Mouse (Mus musculus): ENCODE data around the gene Ddx24. TPM values are rescaled to one million over a fixed set of nuclear protein-coding genes. Genes with fewer than 3 reads are reported as not detected.

Gene Ddx24
- polyA plus RNA-seq, 1 experiment from 2014 or later, result 167 TPM

GRCm38 (mm10) chr12:103388505-103389347 lies 36.9 kb downstream of the Ddx24 start, which contains the start of gene Otub2:
Gene Otub2 (plus strand): TSS chr12:103388682.
- Histone ChIP-seq H3K4me2 (peak within 1 kb of the TSS; percentile 86), H3K9me3 (no peaks in the 10 kb centered on the region), H3K4me3 (peak within 1 kb of the TSS; percentile 74), H3K27me3 (no peaks in the 10 kb centered on the region), H3K4me1 (replicated peaks) (peaks cover 14% of the 10 kb centered on the region), H3K27ac (replicated peaks) (peak within 1 kb of the TSS; percentile 79), H3K9ac (peak within 1 kb of the TSS; percentile 92), H3K36me3 (no peaks in the 10 kb centered on the region)
- 1% methylated on average over 58 of the region's 58 CpGs for WGBS
- ATAC-seq (ENCODE audit: low read depth), result peak; percentile 99

DNA sequence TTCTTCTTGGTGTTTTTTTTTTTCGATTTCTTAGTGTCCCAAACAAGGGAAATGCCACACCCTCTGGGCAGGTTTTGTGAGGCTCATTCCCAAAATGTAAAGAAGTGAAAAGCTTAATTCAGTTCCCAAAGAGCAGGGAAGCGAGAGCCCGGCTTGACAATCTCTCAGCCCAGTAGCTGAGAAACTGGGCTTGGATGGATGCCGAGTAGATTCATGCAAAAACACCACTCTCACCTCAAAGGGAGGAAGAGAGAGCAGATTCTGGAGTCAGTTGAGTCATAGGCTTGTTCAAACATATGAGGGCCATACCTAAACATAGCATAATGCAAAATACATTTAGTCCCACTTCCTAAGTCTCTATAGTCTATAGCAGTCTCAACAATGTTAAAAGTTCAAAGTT lies 45.4 kb downstream of the Ddx24 start:
- Histone ChIP-seq H3K4me3 (no peak overlapping the region), H3K9ac (no peak overlapping the region), H3K9me3 (no peaks in the 10 kb centered on the region), H3K4me2 (no peak overlapping the region), H3K27me3 (no peaks in the 10 kb centered on the region), H3K27ac (replicated peaks) (no peak overlapping the region), H3K36me3 (no peaks in the 10 kb centered on the region), H3K4me1 (replicated peaks) (no peaks in the 10 kb centered on the region)
- no peak for ATAC-seq (ENCODE audit: low read depth)
- WGBS, result 80% methylated on average over 4 of the region's 4 CpGs

DNA sequence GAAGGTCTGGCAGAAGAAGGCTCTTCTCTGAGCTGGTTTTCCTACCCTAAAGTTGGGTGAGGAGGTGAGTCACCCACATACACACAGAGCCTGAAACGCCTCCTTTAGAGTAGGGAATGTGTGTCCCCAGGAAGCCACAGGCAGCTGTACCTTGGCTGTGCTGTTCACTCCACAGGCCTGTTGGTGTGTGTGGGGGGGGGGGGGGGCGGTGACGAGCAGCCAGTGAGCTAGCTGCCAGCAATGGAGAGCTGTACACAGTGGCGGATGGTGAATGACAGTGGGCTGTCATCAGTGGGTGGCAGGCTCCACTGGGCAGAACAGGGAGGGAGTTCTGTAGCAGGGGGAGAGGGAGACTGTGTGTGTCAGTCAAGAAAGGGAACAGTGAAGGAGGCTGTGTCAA lies 48.9 kb downstream of the Ddx24 start:
- no peak overlapping the region for H3K4me3 ChIP-seq
- H3K36me3 ChIP-seq, result no peaks in the 10 kb centered on the region
- H3K27me3 ChIP-seq, result no peaks in the 10 kb centered on the region
- H3K27ac ChIP-seq (replicated peaks), result no peak overlapping the region
- H3K4me2 ChIP-seq, result no peak overlapping the region
- H3K4me1 ChIP-seq (replicated peaks), result no peaks in the 10 kb centered on the region
- WGBS, result 82% methylated on average over 4 of the region's 4 CpGs
- H3K9me3 ChIP-seq, result no peaks in the 10 kb centered on the region
- H3K9ac ChIP-seq, result no peak overlapping the region
- ATAC-seq (ENCODE audit: low read depth), result 0 out of 2 replicates have a peak, but pooled peaks have one; percentile 49

DNA sequence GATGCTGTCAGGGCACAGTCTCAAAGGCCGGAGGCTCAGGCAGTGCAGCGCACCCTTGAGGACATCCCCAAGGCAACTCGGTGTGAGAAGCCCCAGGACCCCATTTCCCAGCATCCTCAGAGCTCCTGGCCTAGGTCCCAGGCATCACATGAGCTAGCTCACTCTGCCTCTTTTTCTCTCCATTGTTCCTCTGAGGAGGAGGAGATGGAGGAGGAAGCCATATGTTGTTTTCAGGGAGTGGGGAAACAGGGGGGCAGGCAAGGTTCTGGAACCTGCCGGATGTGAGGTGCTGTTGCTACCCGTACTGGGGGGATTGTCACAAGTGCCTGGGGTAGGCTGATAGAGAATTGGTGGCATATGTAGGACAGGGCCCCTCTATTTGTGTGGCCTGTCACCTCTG lies 49.5 kb downstream of the Ddx24 start:
- Histone ChIP-seq H3K4me3 (no peak overlapping the region), H3K4me1 (replicated peaks) (no peaks in the 10 kb centered on the region), H3K36me3 (no peaks in the 10 kb centered on the region), H3K27ac (replicated peaks) (no peak overlapping the region), H3K9ac (no peak overlapping the region), H3K27me3 (no peaks in the 10 kb centered on the region), H3K4me2 (no peak overlapping the region), H3K9me3 (no peaks in the 10 kb centered on the region)
- peak; percentile 48; the same call in 1 of the 2 replicates for ATAC-seq (ENCODE audit: low read depth)
- 56% methylated on average over 5 of the region's 5 CpGs for WGBS

DNA sequence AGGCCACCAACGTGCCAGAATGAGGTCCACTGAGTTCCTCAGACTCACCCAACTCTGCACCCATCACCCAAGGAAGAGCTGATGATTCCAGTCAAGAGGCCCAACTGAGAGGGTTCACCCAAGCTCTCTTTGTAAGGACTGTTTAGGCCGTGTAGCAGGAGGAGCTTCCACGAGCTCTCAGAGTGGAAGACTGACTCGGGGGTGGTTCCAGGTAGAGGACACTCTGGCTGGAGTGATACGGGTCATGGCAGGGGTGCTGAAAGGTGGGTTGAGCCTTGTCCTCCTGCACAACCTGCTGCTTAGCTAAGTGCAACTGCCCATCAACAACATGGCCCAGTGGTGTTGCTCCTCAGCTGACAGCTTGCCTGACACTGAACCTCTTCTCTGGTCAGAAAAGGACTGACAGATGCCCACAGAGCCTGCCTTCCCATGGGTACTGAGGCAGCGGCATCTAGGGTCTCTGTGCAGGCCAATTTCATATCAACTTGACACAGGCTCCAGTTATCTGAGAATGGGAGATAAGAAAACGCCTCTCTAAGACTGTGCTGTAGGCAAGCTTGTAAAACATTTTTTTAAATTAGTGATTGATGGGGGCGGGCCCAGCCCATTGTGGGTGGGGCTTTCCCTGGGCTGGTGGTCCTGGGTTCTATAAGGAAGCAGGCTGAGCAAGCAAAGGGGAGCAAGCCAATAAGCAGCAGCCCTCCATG lies 51.9 kb downstream of the Ddx24 start:
- Histone ChIP-seq H3K4me2 (no peak overlapping the region), H3K36me3 (no peaks in the 10 kb centered on the region), H3K9me3 (no peaks in the 10 kb centered on the region), H3K4me3 (no peak overlapping the region), H3K27me3 (peaks cover 3% of the 10 kb centered on the region), H3K9ac (no peak overlapping the region), H3K27ac (replicated peaks) (no peak overlapping the region), H3K4me1 (replicated peaks) (no peaks in the 10 kb centered on the region)
- ATAC-seq (ENCODE audit: low read depth), result no peak
- WGBS, result 83% methylated on average over 8 of the region's 8 CpGs

GRCm38 (mm10) chr12:103371711-103372110 lies 53.9 kb downstream of the Ddx24 start:
- no peak overlapping the region for H3K4me2 ChIP-seq
- no peak for ATAC-seq (ENCODE audit: low read depth)
- WGBS, result 26% methylated on average over 6 of the region's 6 CpGs

DNA sequence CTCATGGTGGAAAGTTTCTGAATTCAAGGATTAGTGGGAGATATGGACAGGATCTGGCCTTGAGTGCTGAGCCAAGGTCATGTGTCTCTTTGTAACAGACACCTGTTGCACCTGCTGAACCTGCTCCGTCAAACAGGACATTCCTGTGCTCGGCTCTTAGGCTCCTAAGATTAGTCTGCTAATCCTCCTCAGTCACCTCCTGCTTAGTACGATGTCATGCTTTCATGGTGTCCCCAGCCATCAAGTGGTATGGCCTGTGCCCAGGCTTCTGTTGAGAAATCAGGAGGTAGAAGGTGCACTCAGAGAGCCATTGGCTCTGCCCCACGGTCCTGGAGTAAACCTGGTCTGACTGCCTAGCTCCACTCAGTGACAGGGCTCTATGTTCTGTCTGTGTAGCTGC lies 54.8 kb downstream of the Ddx24 start:
- H3K9ac ChIP-seq, result no peak overlapping the region
- ATAC-seq (ENCODE audit: low read depth), result no peak
- H3K36me3 ChIP-seq, result no peaks in the 10 kb centered on the region
- no peak overlapping the region for H3K4me2 ChIP-seq
- H3K27me3 ChIP-seq, result peaks cover 10% of the 10 kb centered on the region
- whole genome bisulfite sequencing, result 92% methylated on average over 4 of the region's 4 CpGs
- no peak overlapping the region for H3K4me3 ChIP-seq
- no peaks in the 10 kb centered on the region for H3K9me3 ChIP-seq
- no peak overlapping the region for H3K27ac ChIP-seq (replicated peaks)
- peaks cover 3% of the 10 kb centered on the region for H3K4me1 ChIP-seq (replicated peaks)

More at GRCm38 (mm10) chr12:103371711-103372110, 53.9 kb downstream of the Ddx24 start:
- no peaks in the 10 kb centered on the region for H3K9me3 ChIP-seq
- H3K36me3 ChIP-seq, result no peaks in the 10 kb centered on the region
- H3K27ac ChIP-seq (replicated peaks), result no peak overlapping the region
- H3K9ac ChIP-seq, result no peak overlapping the region
- peaks cover 10% of the 10 kb centered on the region for H3K27me3 ChIP-seq
- H3K4me1 ChIP-seq (replicated peaks), result peaks cover 3% of the 10 kb centered on the region
- H3K4me3 ChIP-seq, result no peak overlapping the region

DNA sequence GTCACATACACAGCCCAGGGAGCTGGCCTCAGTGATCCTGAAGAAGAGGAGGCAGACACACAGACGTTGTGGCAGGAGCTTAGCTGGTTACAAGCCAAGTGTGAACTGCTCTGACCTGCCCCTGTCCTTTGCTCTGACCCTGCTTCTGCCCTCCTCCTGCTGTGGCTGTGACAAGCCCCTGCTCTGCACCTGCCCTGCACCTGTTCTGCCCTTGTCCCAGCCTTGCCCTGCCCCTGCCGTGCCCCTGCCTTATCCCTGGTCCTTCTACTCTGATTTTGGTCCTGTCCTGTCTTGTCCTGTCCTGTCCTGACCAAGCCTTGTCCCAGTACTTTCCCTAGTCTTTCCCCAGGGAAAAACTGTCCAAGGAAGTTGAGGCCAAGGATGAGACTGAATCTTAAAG lies 56.9 kb downstream of the Ddx24 start:
- H3K27ac ChIP-seq (replicated peaks), result no peak overlapping the region
- peaks cover 3% of the 10 kb centered on the region for H3K4me1 ChIP-seq (replicated peaks)
- H3K27me3 ChIP-seq, result peaks cover 10% of the 10 kb centered on the region
- no peak overlapping the region for H3K4me2 ChIP-seq
- WGBS, result 53% methylated on average over 2 of the region's 2 CpGs
- no peaks in the 10 kb centered on the region for H3K9me3 ChIP-seq
- no peak overlapping the region for H3K4me3 ChIP-seq
- no peak overlapping the region for H3K9ac ChIP-seq
- no peaks in the 10 kb centered on the region for H3K36me3 ChIP-seq
- no peak for ATAC-seq (ENCODE audit: low read depth)

- no peaks in the 10 kb centered on the region for H3K9me3 ChIP-seq
- 83% methylated on average over 7 of the region's 7 CpGs for WGBS
- no peak overlapping the region for H3K9ac ChIP-seq
- peaks cover 10% of the 10 kb centered on the region for H3K27me3 ChIP-seq
- ATAC-seq (ENCODE audit: low read depth), result no peak
- no peak overlapping the region for H3K27ac ChIP-seq (replicated peaks)
- H3K4me3 ChIP-seq, result no peak overlapping the region
- H3K4me1 ChIP-seq (replicated peaks), result peaks cover 3% of the 10 kb centered on the region
- H3K4me2 ChIP-seq, result 0 out of 2 replicates have a peak overlapping the region, but pooled peaks have one; percentile 29
- no peaks in the 10 kb centered on the region for H3K36me3 ChIP-seq
Measured at GRCm38 (mm10) chr12:103368326-103368669, 57.3 kb downstream of the Ddx24 start.

DNA sequence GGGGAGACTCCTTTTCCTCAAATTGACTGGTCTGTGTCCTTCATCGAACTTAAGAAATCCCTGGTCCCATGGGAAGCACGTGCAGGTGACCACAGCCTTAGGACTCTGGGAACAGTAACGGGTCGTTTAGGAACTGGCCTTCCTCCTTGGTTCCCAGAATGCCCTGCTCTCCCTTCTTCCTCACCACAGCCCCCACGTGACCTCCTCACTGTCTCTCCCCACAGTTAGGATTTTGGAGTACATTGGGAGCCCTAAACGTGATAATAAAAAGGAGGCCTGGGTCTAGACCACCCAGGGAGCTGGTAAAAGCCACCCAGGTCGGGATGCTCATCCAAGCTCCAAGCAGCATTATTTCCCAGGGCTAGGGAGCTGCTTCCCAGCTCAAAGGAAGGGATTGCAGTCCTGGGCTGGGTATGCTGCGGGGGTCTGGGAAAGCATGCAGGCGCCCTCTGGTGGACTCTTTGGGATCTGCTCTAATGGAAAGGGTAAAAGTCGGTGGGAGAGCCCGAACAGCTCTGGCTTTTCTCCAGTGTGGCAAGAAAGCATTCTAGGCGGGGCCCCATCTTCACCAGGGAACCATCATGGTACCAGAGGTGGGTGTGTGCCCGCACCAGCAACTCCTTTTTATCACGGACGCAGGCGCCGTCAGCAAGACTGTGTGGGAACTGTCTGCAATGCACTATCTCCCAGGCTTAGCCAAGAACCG lies 57.9 kb downstream of the Ddx24 start:
- ATAC-seq (ENCODE audit: low read depth), result peak; percentile 87

GRCm38 (mm10) chr12:103367171-103367570 lies 58.5 kb downstream of the Ddx24 start:
- no peak overlapping the region for H3K27ac ChIP-seq (replicated peaks)
- no peak for ATAC-seq (ENCODE audit: low read depth)
- no peak overlapping the region for H3K4me2 ChIP-seq
- H3K4me3 ChIP-seq, result no peak overlapping the region
- H3K27me3 ChIP-seq, result peaks cover 10% of the 10 kb centered on the region
- H3K9ac ChIP-seq, result no peak overlapping the region
- 84% methylated on average over 2 of the region's 2 CpGs for WGBS
- peaks cover 3% of the 10 kb centered on the region for H3K4me1 ChIP-seq (replicated peaks)
- H3K36me3 ChIP-seq, result no peaks in the 10 kb centered on the region
- no peaks in the 10 kb centered on the region for H3K9me3 ChIP-seq

More for the DNA sequence above, 57.9 kb downstream of the Ddx24 start:
- Histone ChIP-seq H3K27me3 (peaks cover 10% of the 10 kb centered on the region), H3K4me2 (peak overlapping the region; percentile 29), H3K4me3 (no peak overlapping the region), H3K27ac (replicated peaks) (no peak overlapping the region), H3K9ac (no peak overlapping the region; the same call in 1 of the 2 replicates), H3K4me1 (replicated peaks) (peaks cover 3% of the 10 kb centered on the region), H3K36me3 (no peaks in the 10 kb centered on the region), H3K9me3 (no peaks in the 10 kb centered on the region)
- 17% methylated on average over 18 of the region's 18 CpGs for WGBS

DNA sequence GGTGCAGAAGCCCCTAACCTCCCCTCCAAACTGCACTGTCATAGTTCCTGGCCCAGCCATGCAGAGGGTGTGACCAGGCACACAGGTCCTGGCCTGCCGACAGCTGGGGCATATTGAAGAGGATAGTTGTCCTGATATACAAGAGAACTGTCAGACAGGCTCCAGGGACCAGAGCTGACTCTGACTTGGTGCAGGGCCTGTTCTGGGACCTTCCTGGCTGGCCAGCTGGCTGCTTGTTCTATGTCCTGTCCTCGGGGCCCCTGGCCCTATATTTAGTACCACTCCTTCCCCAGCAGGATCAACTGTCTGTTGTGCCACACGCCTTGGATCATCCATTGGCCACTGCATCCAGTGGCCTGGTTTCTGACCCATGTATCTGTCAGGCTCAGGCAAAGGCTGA lies 63.3 kb downstream of the Ddx24 start:
- no peak overlapping the region for H3K9ac ChIP-seq
- H3K27ac ChIP-seq (replicated peaks), result no peak overlapping the region
- ATAC-seq (ENCODE audit: low read depth), result no peak
- peaks cover 6% of the 10 kb centered on the region; the same call in 1 of the 2 replicates for H3K4me1 ChIP-seq (replicated peaks)
- no peaks in the 10 kb centered on the region for H3K9me3 ChIP-seq
- WGBS, result 77% methylated on average over 3 of the region's 3 CpGs
- no peaks in the 10 kb centered on the region for H3K36me3 ChIP-seq
- no peak overlapping the region for H3K4me3 ChIP-seq
- H3K4me2 ChIP-seq, result no peak overlapping the region
- no peaks in the 10 kb centered on the region for H3K27me3 ChIP-seq

Measured in neural tube, embryonic 13.5 days (tissue).